Mouse (Mus musculus) cerebellum, adult 2 months (tissue): ENCODE measurements around the gene Nmi.

Source experiments
- CTCF ChIP-seq: fragments of 200-500 bp; IDR thresholded peaks from 2 replicates; pipeline ENCODE4 v1.5.1; 2011; ENCODE audit warnings: low read depth, mild to moderate bottlenecking, control low read depth, low read length, moderate library complexity, borderline replicate concordance; ENCODE audit not compliant: insufficient read depth
- POLR2A ChIP-seq: fragments of 200-500 bp; IDR thresholded peaks from 2 replicates; pipeline ENCODE4 v1.6.1; 2011; ENCODE audit warnings: low read length, control low read depth, borderline replicate concordance; ENCODE audit not compliant: insufficient read depth

- TF ChIP-seq CTCF (no peak), POLR2A (no peak)
Measured at GRCm38 (mm10) chr2:51953648-51954204, 19.6 kb downstream of the Nmi start.
